Mouse (Mus musculus): ENCODE measurements around the gene Nop9. TPM values are rescaled to one million over a fixed set of nuclear protein-coding genes. Genes with fewer than 3 reads are reported as not detected.

Nop9 gene
- polyA plus RNA-seq (2016; fragmentation: Nextera tagmentation; extraction: Ambion mirVana) = 52.0 and 53.0 TPM in 2 replicates

- no peaks in the 10 kb centered on the region for H3K9me3 ChIP-seq
- H3K27ac ChIP-seq = no peak within 1 kb of the TSS
- WGBS = 2% methylated on average over 48 of the region's 48 CpGs
Observed at GRCm38 (mm10) chr14:55745180-55745860, at the start of gene Nop9, which contains the start of gene Dhrs1. Nop9 (plus strand) TSS chr14:55745693. Dhrs1 (minus strand) TSS chr14:55745690.

GRCm38 (mm10) chr14:55697226-55697625, 48.3 kb upstream of the Nop9 start:
- no peak overlapping the region for H3K4me2 ChIP-seq
- no peaks in the 10 kb centered on the region for H3K27me3 ChIP-seq
- no peak overlapping the region for H3K9ac ChIP-seq (replicated peaks)
- 87% methylated on average over 4 of the region's 4 CpGs for WGBS
- no peak overlapping the region for H3K4me3 ChIP-seq (replicated peaks)
- H3K36me3 ChIP-seq = no peaks in the 10 kb centered on the region
- 0 out of 2 replicates have a peak, but pooled peaks cover 3% of the 10 kb centered on the region for H3K9me3 ChIP-seq
- H3K27ac ChIP-seq = no peak overlapping the region
- no peak for ATAC-seq (ENCODE audit: insufficient number of reproducible peaks, insufficient read depth, low FRiP score, low TSS enrichment, low read depth)
- no peaks in the 10 kb centered on the region for H3K4me1 ChIP-seq (replicated peaks)

More at GRCm38 (mm10) chr14:55745180-55745860, at the start of gene Nop9, which contains the start of gene Dhrs1:
- Histone ChIP-seq H3K4me1 (replicated peaks) (peaks cover 30% of the 10 kb centered on the region), H3K4me3 (replicated peaks) (peak within 1 kb of the TSS; percentile 94), H3K4me2 (peak within 1 kb of the TSS; percentile 99), H3K36me3 (peaks cover 48% of the 10 kb centered on the region), H3K27me3 (no peaks in the 10 kb centered on the region), H3K9ac (replicated peaks) (peak within 1 kb of the TSS; percentile 83)
- ATAC-seq (ENCODE audit: insufficient number of reproducible peaks, insufficient read depth, low FRiP score, low TSS enrichment, low read depth) = peak; percentile 75

- H3K4me1 ChIP-seq (replicated peaks) = no peaks in the 10 kb centered on the region
- 70% methylated on average over 9 of the region's 9 CpGs for WGBS
- H3K9me3 ChIP-seq = 0 out of 2 replicates have a peak, but pooled peaks cover 3% of the 10 kb centered on the region
- no peaks in the 10 kb centered on the region for H3K36me3 ChIP-seq
- H3K4me2 ChIP-seq = no peak overlapping the region
- no peak overlapping the region for H3K4me3 ChIP-seq (replicated peaks)
- ATAC-seq (ENCODE audit: insufficient number of reproducible peaks, insufficient read depth, low FRiP score, low TSS enrichment, low read depth) = no peak
- no peak overlapping the region for H3K9ac ChIP-seq (replicated peaks)
- H3K27ac ChIP-seq = no peak overlapping the region
- no peaks in the 10 kb centered on the region for H3K27me3 ChIP-seq
Observed at GRCm38 (mm10) chr14:55701131-55701530, 44.4 kb upstream of the Nop9 start.

GRCm38 (mm10) chr14:55702761-55703160, 42.7 kb upstream of the Nop9 start:
- ATAC-seq (ENCODE audit: insufficient number of reproducible peaks, insufficient read depth, low FRiP score, low TSS enrichment, low read depth) = no peak
- Histone ChIP-seq H3K27me3 (no peaks in the 10 kb centered on the region), H3K9ac (replicated peaks) (no peak overlapping the region), H3K4me2 (no peak overlapping the region), H3K9me3 (no peaks in the 10 kb centered on the region), H3K27ac (no peak overlapping the region), H3K4me3 (replicated peaks) (no peak overlapping the region), H3K36me3 (no peaks in the 10 kb centered on the region), H3K4me1 (replicated peaks) (no peaks in the 10 kb centered on the region)
- 42% methylated on average over 6 of the region's 6 CpGs for WGBS

GRCm38 (mm10) chr14:55706051-55706600, 39.4 kb upstream of the Nop9 start:
- H3K9me3 ChIP-seq = no peaks in the 10 kb centered on the region
- no peaks in the 10 kb centered on the region for H3K36me3 ChIP-seq
- H3K9ac ChIP-seq (replicated peaks) = no peak overlapping the region
- 87% methylated on average over 8 of the region's 8 CpGs for WGBS
- no peak overlapping the region for H3K4me2 ChIP-seq
- no peak for ATAC-seq (ENCODE audit: insufficient number of reproducible peaks, insufficient read depth, low FRiP score, low TSS enrichment, low read depth)
- H3K4me3 ChIP-seq (replicated peaks) = no peak overlapping the region
- no peaks in the 10 kb centered on the region for H3K4me1 ChIP-seq (replicated peaks)
- no peak overlapping the region for H3K27ac ChIP-seq
- H3K27me3 ChIP-seq = 0 out of 2 replicates have a peak, but pooled peaks cover 2% of the 10 kb centered on the region

GRCm38 (mm10) chr14:55707397-55707796, 38.1 kb upstream of the Nop9 start:
- H3K27ac ChIP-seq = no peak overlapping the region
- no peaks in the 10 kb centered on the region for H3K9me3 ChIP-seq
- H3K9ac ChIP-seq (replicated peaks) = no peak overlapping the region
- WGBS = 82% methylated on average over 5 of the region's 5 CpGs
- peaks cover 15% of the 10 kb centered on the region for H3K27me3 ChIP-seq
- ATAC-seq (ENCODE audit: insufficient number of reproducible peaks, insufficient read depth, low FRiP score, low TSS enrichment, low read depth) = no peak
- H3K4me1 ChIP-seq (replicated peaks) = no peaks in the 10 kb centered on the region
- H3K4me3 ChIP-seq (replicated peaks) = no peak overlapping the region
- no peaks in the 10 kb centered on the region for H3K36me3 ChIP-seq
- no peak overlapping the region for H3K4me2 ChIP-seq

GRCm38 (mm10) chr14:55709509-55709908, 36.0 kb upstream of the Nop9 start:
- H3K9ac ChIP-seq (replicated peaks) = no peak overlapping the region
- no peaks in the 10 kb centered on the region for H3K36me3 ChIP-seq
- peaks cover 9% of the 10 kb centered on the region for H3K4me1 ChIP-seq (replicated peaks)
- no peak for ATAC-seq (ENCODE audit: insufficient number of reproducible peaks, insufficient read depth, low FRiP score, low TSS enrichment, low read depth)
- no peak overlapping the region for H3K27ac ChIP-seq
- peaks cover 31% of the 10 kb centered on the region for H3K27me3 ChIP-seq
- H3K9me3 ChIP-seq = no peaks in the 10 kb centered on the region
- no peak overlapping the region for H3K4me3 ChIP-seq (replicated peaks)
- whole genome bisulfite sequencing = 93% methylated on average over 4 of the region's 4 CpGs
- H3K4me2 ChIP-seq = no peak overlapping the region

GRCm38 (mm10) chr14:55711786-55712185, 33.7 kb upstream of the Nop9 start:
- Histone ChIP-seq H3K27ac (no peak overlapping the region), H3K9ac (replicated peaks) (no peak overlapping the region), H3K9me3 (no peaks in the 10 kb centered on the region), H3K4me1 (replicated peaks) (peaks cover 9% of the 10 kb centered on the region), H3K4me3 (replicated peaks) (no peak overlapping the region), H3K36me3 (peaks cover 8% of the 10 kb centered on the region), H3K4me2 (no peak overlapping the region), H3K27me3 (peaks cover 31% of the 10 kb centered on the region)
- ATAC-seq (ENCODE audit: insufficient number of reproducible peaks, insufficient read depth, low FRiP score, low TSS enrichment, low read depth) = no peak
- 76% methylated on average over 7 of the region's 7 CpGs for WGBS

GRCm38 (mm10) chr14:55713007-55713728, 32.3 kb upstream of the Nop9 start:
- 10% methylated on average over 25 of the region's 25 CpGs for WGBS
- H3K9ac ChIP-seq (replicated peaks) = peak overlapping the region; percentile 48
- peaks cover 31% of the 10 kb centered on the region for H3K27me3 ChIP-seq
- H3K9me3 ChIP-seq = no peaks in the 10 kb centered on the region
- ATAC-seq (ENCODE audit: insufficient number of reproducible peaks, insufficient read depth, low FRiP score, low TSS enrichment, low read depth) = no peak; the same call in 1 of the 2 replicates
- no peak overlapping the region for H3K27ac ChIP-seq
- peak overlapping the region; percentile 25 for H3K4me3 ChIP-seq (replicated peaks)
- peak overlapping the region; percentile 53 for H3K4me2 ChIP-seq
- H3K36me3 ChIP-seq = peaks cover 19% of the 10 kb centered on the region
- peaks cover 9% of the 10 kb centered on the region for H3K4me1 ChIP-seq (replicated peaks)

GRCm38 (mm10) chr14:55713729-55714122, 31.8 kb upstream of the Nop9 start, which contains the start of gene Tgm1:
Tgm1 (minus strand) TSS chr14:55713926.
- Histone ChIP-seq H3K4me1 (replicated peaks) (peaks cover 9% of the 10 kb centered on the region), H3K36me3 (peaks cover 24% of the 10 kb centered on the region), H3K27me3 (peaks cover 31% of the 10 kb centered on the region), H3K4me3 (replicated peaks) (peak within 1 kb of the TSS; percentile 25), H3K9me3 (no peaks in the 10 kb centered on the region), H3K27ac (peak within 1 kb of the TSS; percentile 53; the same call in 1 of the 2 replicates), H3K9ac (replicated peaks) (peak within 1 kb of the TSS; percentile 48), H3K4me2 (peak within 1 kb of the TSS; percentile 53)
- no peak; the same call in 1 of the 2 replicates for ATAC-seq (ENCODE audit: insufficient number of reproducible peaks, insufficient read depth, low FRiP score, low TSS enrichment, low read depth)
- 18% methylated on average over 4 of the region's 4 CpGs for WGBS

- no peak overlapping the region for H3K4me3 ChIP-seq (replicated peaks)
- H3K4me2 ChIP-seq = no peak overlapping the region
- H3K9ac ChIP-seq (replicated peaks) = no peak overlapping the region
- ATAC-seq (ENCODE audit: insufficient number of reproducible peaks, insufficient read depth, low FRiP score, low TSS enrichment, low read depth) = no peak
- H3K4me1 ChIP-seq (replicated peaks) = peaks cover 9% of the 10 kb centered on the region
- H3K36me3 ChIP-seq = peaks cover 31% of the 10 kb centered on the region
- peaks cover 31% of the 10 kb centered on the region for H3K27me3 ChIP-seq
- no peaks in the 10 kb centered on the region for H3K9me3 ChIP-seq
- H3K27ac ChIP-seq = no peak overlapping the region
- WGBS = 38% methylated on average over 6 of the region's 6 CpGs
Observed at GRCm38 (mm10) chr14:55714893-55715292, 30.6 kb upstream of the Nop9 start.

All from limb, embryonic 12.5 days (tissue).